Mouse (Mus musculus): ENCODE measurements around the gene Hyal1.
"Not testable (repeated sequence)": the region's sequence is repeated elsewhere in the genome, so short reads cannot be mapped to it uniquely, and the experiment has no call there.

Hyal1 gene

DNA sequence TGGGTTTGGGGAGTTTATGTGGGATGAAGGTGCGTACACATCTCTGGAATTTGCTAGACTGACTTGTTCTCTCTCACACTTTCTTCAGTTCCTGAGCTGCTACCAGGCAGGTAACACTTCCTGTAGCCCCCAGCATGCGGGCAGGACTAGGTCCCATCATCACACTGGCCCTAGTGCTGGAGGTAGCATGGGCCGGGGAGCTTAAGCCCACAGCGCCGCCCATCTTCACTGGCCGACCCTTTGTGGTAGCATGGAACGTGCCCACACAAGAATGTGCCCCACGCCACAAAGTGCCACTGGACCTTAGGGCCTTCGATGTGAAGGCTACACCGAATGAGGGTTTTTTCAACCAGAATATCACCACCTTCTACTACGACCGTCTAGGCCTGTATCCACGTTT is 6.7 kb upstream of the Hyal1 start:
- in situ Hi-C loops (cut with MboI, MseI): no loop called here

DNA sequence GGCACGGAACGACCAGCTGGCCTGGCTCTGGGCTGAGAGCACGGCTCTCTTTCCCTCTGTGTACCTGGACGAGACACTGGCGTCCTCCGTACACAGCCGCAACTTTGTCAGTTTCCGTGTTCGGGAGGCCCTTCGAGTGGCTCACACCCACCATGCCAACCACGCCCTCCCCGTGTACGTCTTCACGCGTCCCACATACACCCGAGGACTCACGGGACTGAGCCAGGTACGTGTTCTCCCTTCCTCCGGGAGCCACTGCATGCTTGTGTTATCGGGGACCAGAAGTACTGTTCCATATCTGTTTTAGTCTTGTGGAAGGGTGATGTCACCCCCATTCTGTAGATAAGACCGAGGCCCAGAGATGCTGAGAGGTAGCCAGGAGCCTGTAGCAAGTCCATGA is 5.9 kb upstream of the Hyal1 start:
- in situ Hi-C loops (cut with MboI, MseI): no loop called here

DNA sequence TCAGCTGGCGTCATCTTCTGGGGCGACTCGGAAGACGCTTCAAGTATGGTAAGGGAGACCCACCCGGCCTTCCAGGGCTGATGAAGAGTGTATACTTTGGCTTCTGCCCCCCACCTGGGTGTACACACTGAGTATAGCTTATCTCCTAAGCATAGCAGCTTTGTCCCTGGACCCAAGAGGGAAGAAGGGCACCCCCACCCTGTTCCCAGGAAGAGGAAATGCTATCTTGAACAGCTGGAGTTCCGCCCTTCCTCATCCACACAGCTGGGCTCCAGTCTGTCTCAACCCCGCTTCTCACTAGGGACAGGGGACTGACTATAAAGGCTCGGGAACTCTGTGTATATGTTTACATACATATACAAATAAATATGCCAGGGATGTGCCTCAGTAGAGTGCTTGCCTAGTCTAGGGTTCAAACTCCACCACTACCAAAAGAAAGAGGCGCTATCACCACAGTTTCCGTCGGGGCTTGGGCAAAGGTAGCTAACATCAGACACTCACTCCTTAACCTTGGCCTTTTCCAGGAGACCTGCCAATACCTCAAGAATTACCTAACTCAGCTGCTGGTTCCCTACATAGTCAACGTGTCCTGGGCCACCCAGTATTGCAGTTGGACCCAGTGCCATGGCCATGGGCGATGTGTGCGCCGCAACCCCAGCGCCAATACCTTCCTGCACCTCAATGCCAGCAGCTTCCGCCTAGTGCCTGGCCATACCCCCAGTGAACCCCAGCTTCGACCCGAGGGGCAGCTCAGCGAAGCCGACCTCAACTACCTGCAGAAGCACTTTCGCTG is 5.0 kb upstream of the Hyal1 start:
- in situ Hi-C loops (cut with MboI, MseI): no loop called here

DNA sequence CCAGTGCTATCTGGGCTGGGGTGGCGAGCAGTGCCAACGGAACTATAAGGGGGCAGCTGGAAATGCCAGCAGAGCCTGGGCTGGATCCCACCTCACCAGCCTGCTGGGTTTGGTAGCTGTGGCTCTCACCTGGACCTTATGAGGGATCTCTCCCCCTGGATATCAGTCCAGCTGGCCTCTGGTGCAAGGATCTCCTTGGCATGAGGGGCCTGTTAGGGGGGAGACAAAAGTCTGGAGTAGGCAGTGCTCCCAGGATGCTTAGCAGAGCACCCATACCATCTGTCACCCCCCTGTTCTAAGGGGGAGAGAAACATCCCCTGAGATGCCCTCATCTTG is 4.4 kb upstream of the Hyal1 start:
- in situ Hi-C loops (cut with MboI, MseI): no loop called here

DNA sequence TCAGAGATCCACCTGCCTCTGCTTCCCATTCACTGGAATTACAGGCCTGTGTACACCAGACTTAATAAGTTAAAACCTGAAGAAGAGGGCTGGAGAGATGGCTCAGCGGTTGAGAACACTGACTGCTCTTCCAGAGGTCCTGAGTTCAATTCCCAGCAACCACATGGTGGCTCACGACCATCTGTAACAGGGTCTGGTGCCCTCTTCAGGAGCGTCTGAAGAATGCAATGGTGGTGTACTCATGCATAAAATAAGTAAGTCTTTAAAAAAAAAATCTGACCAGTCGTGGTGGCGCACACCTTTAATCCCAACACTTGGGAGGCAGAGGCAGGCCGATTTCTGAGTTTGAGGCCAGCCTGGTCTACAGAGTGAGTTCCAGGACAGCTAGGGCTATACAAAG is 3.0 kb upstream of the Hyal1 start:
- in situ Hi-C loops (cut with MboI, MseI): not testable (repeated sequence)

DNA sequence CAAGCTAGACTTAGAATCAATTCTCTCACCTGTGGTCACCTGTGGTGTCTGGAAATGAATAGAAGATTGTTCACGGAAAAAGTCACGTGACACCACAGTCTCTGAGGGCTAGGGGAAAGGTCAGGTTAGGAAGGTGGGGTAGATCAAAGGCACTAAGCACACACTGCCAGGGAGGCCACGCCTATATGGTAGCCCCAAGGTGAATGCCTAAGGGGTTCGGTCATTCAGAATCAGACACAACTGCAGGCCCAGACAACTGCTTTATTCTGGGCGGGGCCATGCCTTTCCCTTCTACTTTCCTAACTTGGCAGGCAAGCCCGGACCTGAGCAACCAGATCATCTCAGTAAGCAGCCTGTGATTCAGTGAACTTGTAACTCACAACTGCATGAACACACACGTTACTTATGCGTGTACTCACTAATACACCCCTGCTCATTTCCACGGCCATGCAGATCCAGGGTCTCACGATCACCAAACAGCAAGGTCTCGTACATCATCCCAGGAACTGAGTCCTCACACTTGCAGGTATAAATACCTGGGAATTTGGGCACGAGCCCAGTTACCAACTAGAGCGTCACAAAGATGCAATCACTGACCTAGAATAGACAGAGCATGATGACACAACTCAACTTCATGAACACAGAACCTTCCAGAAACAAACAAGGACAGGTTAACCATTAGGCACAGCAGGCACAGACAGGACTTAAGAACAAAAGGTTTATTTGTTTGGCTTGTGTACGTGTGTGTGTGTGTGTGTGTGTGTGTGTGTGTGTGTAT is 959 bp upstream of the Hyal1 start:
- in situ Hi-C loops (cut with MboI, MseI): no loop called here

DNA sequence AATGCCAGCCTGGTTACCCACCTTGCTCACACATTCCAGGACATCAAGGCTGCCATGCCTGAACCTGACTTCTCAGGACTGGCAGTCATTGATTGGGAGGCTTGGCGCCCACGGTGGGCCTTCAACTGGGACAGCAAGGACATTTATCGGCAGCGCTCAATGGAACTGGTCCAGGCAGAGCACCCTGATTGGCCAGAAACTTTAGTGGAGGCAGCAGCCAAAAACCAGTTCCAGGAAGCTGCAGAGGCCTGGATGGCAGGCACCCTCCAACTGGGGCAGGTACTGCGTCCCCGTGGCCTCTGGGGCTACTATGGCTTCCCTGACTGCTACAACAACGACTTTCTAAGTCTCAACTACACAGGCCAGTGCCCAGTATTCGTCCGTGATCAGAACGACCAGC is 1.1 kb downstream of the Hyal1 start:
- in situ Hi-C loops (cut with MboI, MseI): no loop called here

DNA sequence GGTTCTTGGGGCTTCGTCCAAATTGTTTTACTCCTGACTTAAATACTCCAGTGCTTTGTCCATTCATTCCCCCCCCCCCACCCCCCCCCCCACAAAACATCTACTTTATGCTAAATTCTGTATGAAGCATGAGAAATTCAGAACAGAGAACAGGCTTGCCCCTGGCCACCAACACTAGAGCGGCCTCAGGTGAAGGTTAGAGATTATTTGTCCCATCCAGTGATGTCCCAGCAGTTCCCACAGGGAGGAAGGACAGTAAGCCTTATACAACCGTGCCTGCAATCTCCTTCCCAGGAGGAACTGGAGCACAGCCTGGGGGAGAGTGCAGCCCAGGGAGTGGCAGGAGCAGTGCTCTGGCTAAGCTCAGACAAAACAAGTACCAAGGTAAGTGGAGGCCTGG is 1.9 kb downstream of the Hyal1 start, which contains the start of gene Naa80:
Naa80 (plus strand) TSS at position 301 of the 400 bp plus-strand sequence.
- in situ Hi-C loops (cut with MboI, MseI): no loop called here

DNA sequence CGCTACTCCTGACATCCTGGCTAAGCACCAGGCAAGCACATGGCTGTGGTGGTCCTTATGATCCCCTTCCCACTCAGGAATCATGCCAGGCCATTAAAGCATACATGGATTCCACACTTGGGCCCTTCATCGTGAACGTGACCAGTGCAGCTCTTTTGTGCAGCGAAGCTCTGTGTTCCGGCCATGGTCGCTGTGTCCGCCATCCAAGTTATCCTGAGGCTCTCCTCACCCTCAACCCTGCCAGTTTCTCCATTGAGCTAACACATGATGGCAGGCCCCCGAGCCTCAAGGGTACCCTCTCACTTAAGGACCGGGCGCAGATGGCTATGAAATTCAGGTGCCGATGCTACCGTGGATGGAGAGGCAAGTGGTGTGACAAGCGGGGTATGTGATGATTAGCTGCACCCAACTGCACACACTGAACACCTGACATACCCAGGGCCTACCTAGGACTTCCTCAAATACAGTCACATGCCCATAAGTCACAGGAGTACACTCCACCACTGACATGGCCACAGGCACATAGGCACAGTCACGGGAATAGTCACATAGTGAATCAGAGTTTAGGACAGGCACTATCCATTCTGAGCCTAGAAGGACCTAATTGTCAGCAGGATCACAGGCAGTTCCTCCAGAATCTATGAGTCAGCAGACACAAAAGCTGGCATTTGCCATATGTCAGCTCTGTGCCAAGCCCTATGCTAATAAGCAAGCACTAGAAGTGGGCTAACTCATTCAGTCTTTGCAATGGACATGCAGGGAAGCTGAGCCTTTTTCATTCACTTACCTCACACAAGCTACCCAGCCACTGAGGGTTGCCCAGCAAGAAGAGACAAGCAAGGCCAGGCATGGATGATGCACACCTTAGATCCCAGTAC is 2.5 kb downstream of the Hyal1 start:
- in situ Hi-C loops (cut with MboI, MseI): no loop called here

DNA sequence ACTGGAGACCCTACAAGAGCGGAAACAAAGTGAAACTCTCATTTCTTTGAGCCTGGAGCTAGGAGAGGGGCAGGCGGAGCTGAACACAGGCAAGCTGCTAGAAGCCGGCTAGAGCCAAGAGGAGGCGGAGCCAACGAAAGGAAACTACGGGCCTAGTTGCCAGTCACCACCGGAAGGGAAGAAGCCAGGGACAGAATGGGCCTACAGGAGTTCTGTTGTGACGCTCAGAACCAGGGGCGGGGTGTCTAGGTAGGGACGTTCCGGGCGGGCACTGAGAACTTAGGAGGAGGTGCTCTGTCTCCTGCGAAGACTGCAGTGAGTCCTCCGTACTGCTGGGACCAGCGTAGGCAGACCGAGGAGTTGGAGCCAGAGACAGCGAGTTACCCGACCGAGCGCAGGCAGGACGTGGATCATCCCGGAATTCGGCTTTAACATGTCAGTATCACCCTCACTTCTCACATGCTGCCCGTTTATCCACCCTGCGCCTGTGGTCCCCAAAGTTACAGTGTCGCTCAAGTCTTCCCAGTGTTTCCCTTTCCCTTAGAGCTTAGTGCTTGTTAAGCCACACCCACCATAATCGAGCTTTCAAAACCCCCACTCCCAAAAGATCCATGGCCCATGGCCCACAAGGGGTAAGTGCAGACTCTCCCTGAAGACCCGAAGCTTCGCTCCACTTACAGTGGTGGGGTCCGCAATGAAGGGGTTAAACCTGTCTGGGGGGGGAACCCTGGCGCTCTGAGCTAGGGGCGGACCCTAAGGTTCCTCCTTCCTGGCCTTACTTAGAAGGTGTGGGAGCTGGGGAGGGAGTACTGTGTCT is 4.0 kb downstream of the Hyal1 start, which contains the start of gene Hyal3:
Hyal3 (plus strand) TSS at position 318 of the 817 bp plus-strand sequence.
- in situ Hi-C loops (cut with MboI, MseI): no loop called here

DNA sequence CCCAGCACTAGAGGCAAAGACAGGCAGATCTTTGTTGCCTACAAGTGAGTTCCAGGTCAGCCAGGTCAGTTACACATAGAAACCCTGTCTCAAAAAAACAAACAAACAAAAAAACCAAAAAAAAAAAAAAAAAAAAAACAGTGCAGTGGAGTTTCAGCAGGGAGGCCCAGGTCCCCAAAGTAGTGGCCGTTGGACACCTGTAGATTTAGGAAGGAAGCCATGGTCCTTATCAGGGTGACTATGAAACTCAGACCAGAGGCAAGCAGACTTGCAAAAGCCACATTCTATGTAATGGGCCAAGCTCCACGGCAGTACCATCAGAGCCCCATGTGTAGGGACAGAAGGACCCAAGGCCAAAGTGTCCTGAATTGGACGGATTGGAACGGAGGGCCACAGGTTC is 4.9 kb downstream of the Hyal1 start:
- in situ Hi-C loops (cut with MboI, MseI): no loop called here

DNA sequence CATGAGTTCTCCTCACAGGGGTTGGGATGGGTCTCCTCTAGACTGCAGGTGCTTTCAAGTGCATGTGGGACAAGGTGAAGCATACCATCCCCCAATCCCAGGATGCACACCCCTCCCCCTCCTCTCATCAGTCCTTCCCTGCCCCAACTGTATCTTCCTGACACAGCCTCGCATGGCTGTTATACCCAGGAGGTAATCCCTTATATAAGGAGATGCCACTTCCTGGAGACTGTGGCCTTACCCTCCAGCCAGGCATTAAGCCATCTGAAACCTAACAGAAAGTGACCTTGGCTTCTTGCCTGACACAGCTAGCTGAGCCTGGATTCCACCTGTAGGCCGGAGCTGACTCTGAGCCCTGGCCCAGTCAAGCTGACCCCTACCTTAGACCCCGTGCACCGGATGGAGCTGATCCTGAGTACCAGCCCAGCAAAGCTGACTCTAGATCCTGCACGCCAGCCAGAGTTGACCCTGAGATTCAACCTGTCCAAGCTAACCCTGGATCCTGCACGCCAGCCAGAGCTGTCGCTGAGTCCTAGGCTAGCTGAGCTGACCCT is 5.9 kb downstream of the Hyal1 start:
- in situ Hi-C loops (cut with MboI, MseI): no loop called here

DNA sequence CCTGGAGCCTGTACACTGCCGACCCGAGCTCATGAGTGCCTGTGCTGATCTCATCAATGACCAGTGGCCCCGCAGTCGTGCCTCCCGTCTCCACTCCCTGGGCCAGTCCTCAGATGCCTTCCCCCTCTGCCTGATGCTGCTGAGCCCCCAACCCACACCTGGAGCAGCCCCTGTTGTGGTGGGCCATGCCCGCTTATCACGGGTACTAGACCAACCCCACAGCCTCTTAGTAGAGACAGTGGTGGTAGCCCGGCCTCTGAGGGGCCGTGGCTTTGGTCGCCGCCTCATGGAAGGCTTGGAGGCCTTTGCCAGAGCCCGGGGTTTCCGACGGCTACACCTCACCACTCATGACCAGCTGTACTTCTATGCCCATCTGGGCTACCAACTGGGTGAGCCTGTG is 6.4 kb downstream of the Hyal1 start:
- in situ Hi-C loops (cut with MboI, MseI): no loop called here

DNA sequence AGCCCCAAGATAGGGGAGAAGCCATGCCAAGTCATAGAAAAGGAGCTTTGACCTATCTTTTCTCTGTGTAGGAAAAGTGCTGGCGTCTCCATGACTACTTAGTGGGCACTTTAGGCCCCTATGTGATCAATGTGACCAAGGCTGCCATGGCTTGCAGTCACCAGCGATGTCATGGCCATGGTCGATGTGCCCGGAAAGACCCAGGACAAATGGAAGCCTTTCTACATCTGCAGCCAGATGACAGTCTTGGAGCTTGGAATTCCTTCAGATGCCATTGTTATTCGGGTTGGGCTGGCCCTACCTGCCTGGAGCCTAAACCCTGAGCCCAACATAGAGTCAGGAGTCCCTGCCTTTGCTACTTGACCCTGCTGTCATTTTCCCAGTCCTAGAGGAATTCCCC is 9.8 kb downstream of the Hyal1 start:
- in situ Hi-C loops (cut with MboI, MseI): no loop called here

DNA sequence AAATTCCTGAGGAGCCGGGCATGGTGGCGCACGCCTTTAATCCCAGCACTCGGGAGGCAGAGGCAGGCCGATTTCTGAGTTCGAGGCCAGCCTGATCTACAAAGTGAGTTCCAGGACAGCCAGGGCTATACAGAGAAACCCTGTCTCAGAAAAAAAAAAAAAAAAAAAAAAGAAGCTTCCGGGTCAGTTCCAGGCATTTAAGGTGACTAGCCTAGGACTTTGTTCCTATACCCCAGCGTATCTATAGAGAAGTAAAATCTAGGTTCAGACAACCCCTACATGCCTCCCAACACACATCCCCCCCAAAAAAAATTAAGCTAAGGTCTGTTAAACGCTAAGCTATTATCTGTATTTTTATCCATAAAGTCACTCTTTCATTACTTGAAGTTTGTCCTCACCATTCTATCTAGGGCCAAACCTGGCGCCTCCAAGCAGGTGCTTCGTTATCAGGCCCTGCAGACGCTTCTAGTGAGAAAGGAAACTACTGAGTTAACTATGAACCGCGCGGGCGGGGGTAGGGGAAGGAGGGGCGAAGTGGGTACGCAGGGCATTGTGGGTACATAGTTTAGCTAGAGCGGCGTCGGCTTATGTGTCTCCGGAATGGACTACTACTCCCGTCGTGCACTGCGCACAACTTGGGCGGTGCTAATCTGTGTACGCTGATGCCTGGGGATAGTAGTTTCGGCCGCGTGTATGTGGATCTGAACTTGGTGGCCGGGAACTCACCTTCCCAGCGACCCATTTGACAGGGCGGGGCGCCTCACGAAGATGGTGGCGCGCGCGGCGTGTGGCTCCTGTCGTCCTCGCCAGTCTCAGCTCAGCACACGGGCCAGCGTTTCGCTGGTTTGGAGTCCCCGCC is 10.5 kb downstream of the Hyal1 start, which contains the start of gene Ifrd2:
Ifrd2 (plus strand) TSS at position 669 of the 859 bp plus-strand sequence.
- in situ Hi-C loops (cut with MboI, MseI): no loop called here

DNA sequence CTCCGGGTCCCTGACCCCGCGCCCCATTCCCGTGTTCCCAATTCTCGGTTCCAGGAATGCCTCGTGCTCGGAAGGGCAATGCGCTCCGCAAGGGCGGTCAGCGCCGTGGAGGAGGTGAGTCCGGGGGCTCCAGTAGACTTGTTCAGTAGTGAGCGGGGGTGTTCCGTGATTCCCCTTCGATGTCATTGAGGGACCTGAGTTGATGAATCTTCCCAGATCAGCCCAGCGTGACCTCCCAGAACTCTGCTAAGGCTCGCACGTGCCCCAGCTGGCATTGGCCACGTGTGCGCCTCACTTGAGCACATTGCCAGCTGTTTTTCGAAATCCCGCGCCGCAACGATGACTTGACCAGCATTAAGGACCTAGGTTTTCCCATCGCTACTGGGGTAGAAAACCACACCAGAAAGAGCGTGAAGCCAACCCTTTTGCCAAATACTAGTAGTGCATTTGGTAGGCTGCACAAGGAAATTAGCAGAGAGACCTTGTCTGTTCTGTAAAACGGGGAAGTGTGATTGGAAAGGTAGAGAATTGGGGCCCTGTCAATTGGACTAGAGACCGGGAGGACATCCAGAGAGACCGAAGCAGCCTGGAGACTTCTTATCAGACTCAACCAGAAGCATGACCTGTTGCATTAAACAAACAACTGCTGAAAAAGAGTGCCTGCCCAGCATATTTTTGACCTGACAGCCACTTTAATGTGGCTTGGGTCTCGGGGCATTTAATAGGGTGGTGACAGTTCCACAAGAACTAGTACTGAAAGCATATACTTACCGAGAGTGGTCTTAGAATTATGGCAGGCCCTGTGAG is 11.3 kb downstream of the Hyal1 start:
- in situ Hi-C loops (cut with MboI, MseI): no loop called here

DNA sequence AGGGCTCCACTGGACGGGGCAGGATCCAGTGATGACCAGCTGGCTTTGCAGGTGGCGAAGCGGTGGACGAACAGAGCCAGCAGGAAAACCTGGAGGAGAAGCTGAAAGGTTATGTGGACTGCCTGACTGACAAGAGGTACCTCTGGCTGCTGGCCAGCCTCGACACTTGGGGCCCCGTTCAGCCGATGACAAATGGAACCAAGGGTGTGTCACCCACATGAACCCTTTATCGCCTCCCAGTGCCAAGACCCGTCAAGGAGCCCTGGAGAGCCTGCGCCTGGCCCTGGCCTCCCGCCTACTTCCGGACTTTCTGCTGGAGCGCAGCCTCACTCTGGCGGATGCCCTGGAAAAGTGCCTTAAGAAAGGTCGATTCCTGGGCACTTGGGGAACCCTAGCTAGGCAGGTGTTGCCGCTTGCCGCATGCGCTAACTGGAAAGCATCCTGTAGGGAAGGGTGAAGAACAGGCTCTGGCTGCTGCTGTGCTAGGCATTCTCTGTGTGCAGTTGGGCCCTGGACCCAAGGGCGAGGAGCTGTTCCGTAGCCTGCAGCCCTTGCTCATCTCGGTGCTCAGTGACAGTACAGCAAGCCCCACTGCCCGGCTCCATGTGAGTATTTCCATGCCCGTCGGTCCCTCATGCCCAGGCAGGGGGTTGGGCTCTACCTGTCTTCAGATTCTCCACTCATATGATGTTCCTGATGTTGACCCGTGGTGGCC is 13.5 kb downstream of the Hyal1 start:
- in situ Hi-C loops (cut with MboI, MseI): no loop called here

DNA sequence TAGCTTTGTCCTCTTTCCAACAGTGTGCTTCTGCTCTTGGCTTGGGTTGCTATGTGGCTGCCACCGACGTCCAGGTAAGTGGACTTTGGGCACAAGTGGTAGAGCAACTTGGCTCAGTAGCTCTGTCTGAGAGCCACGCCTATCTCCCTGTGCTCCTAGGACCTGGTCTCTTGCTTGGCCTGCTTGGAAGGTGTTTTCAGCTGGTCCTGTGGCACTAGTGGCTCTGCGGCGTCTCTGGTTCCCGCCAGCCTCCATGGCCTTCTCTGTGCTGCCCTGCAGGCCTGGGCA is 14.0 kb downstream of the Hyal1 start:
- in situ Hi-C loops (cut with MboI, MseI): no loop called here

Measured in regulatory T cell (primary cell).